Mouse (Mus musculus) hindbrain, embryonic 15.5 days (tissue): ENCODE data around the gene Tas1r3. TPM values are rescaled to one million over a fixed set of nuclear protein-coding genes. Genes with fewer than 3 reads are reported as not detected.

Experiments
- ATAC-seq: fragments of 200-750 bp; cut with Nextera tagmentation; 2 replicates; pipeline ENCODE4 v1.8.0; 2017; ENCODE audit warnings: low read depth, moderate number of reproducible peaks, moderate TSS enrichment; ENCODE audit not compliant: low FRiP score
- H3K27ac ChIP-seq: fragments of 300-500 bp; sonication (generic); replicated peaks from 2 replicates; pipeline ENCODE4 v1.5.1; 2015; ENCODE audit warnings: mild to moderate bottlenecking, inconsistent platforms
- H3K27me3 ChIP-seq: fragments of 300-500 bp; sonication (generic); 2 replicates; pipeline ENCODE4 v1.6.1; 2015; ENCODE audit warnings: control low read depth, inconsistent platforms
- H3K36me3 ChIP-seq: fragments of 300-500 bp; sonication (generic); 2 replicates; pipeline ENCODE4 v1.6.1; 2015; ENCODE audit warnings: control low read depth, inconsistent platforms
- H3K4me1 ChIP-seq: fragments of 300-500 bp; sonication (generic); replicated peaks from 2 replicates; pipeline ENCODE4 v1.6.1; 2015; ENCODE audit warnings: control low read depth, inconsistent platforms
- H3K4me2 ChIP-seq: fragments of 300-500 bp; sonication (generic); 2 replicates; pipeline ENCODE4 v1.6.1; 2015; ENCODE audit warnings: moderate library complexity, mild to moderate bottlenecking, inconsistent platforms
- H3K4me3 ChIP-seq: fragments of 300-500 bp; sonication (generic); 2 replicates; pipeline ENCODE4 v1.5.1; 2015; ENCODE audit warnings: mild to moderate bottlenecking, inconsistent platforms
- H3K9ac ChIP-seq: fragments of 300-500 bp; sonication (generic); 2 replicates; pipeline ENCODE4 v1.6.1; 2015; ENCODE audit warnings: inconsistent platforms
- H3K9me3 ChIP-seq: fragments of 300-500 bp; sonication (generic); 2 replicates; pipeline ENCODE4 v1.6.1; 2016; ENCODE audit warnings: control low read depth, inconsistent platforms
- WGBS: fragments of 180-500 bp; shearing (Covaris S2); methylation state at CpG from one replicate; pipeline ENCODE4 v1.1.7; 2015; 5-methylcytosine and 5-hydroxymethylcytosine counted together
- polyA plus RNA-seq: library from polyadenylated mRNA; unstranded; fragments of >200 nt; fragmentation: Nextera tagmentation; extraction: Ambion mirVana; gene quantifications from 2 replicates; pipeline ENCODE4 v1.2.1, GENCODE M21; 2015

Tas1r3 gene
- polyA plus RNA-seq, 1 experiment from 2014 or later = 0.54 TPM

DNA sequence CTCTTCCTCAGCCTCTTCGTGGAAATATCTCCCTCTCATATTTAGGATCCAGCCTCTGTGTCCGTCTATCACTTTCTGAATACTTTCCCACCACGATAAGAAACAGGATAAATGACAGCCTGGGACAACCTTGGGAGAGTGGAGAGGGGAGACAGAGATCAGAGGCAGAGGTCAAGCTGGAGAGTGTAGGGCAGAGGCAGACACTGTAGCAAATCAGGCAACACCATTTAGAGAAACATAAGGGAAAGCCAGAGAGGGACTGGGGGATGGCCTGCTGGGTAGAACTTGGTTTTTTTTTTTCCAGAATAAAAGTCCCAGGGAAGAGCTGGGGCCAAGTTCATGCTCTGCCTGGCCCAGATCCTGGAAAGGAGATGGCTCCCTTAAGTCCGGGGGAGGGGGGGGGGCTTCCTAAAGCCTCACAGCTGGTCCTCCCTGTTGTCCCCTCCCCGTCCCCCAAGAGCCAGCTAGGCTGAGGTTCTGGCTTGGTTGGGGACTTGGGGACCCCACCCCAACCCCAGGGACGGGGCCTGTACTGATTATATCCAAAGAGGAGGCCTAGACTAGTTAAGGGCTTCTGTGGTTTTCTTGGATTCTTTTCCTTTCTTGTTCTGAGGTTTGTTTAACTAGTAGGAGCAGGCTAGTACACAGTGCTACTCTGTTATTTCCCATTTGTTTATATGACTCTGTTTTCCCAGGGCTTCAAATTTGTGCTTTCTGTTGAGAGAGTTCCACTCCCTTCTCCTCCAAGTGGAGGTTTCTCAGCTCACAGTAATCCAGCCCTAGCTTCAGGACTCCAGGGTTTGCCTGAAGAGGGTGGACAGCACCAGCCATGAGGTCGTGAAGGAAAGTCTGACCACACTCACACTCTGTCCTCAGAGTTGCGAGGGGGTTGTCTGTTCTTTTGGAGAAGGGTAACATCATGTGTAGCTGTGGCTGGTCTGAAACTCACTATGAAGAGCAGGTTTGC, 24.7 kb downstream of the Tas1r3 start:
- WGBS = 65% methylated on average over 8 of the region's 8 CpGs
- Histone ChIP-seq H3K4me3 (no peak overlapping the region), H3K27ac (no peak overlapping the region; the same call in 1 of the 2 replicates), H3K36me3 (no peaks in the 10 kb centered on the region), H3K9me3 (no peaks in the 10 kb centered on the region), H3K9ac (no peak overlapping the region), H3K4me1 (peaks cover 23% of the 10 kb centered on the region), H3K27me3 (peaks cover 6% of the 10 kb centered on the region), H3K4me2 (no peak overlapping the region)
- no peak for ATAC-seq

DNA sequence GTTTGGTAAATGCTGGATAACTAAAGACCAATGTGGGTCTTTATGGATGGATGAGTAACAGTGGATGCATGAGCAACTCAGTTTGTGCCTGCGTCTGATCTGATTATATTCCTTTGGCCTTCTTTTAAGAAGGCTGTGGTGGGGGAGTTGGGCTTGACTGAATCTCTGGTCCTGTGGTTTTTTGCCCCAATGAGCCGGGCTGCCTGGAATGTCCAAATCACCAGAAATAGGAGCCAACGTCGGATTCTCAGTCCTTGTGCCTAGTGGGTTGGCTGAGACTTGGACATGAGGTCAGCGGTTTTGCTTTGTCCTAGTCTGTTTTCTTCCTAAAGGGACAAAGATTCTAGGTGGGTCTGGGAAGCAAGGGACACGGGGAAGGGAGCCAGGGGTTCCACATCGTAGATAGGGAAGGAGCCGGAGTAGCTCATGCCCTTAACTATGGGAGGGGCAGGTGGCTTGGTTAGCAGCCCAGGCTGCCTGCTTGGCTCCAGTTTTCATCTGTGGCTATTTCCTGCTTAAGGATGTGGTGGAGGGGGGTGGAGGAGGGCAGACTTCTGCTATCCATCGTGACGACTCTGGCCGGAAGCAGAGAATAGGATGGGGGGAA, 25.7 kb downstream of the Tas1r3 start:
- no peak for ATAC-seq
- H3K4me1 ChIP-seq = peaks cover 33% of the 10 kb centered on the region
- H3K27me3 ChIP-seq = peaks cover 6% of the 10 kb centered on the region
- no peak overlapping the region for H3K9ac ChIP-seq
- H3K9me3 ChIP-seq = no peaks in the 10 kb centered on the region
- 85% methylated on average over 11 of the region's 11 CpGs for WGBS
- H3K36me3 ChIP-seq = no peaks in the 10 kb centered on the region
- H3K27ac ChIP-seq = no peak overlapping the region
- no peak overlapping the region for H3K4me3 ChIP-seq
- H3K4me2 ChIP-seq = no peak overlapping the region

GRCm38 (mm10) chr4:155833836-155834235, 29.3 kb downstream of the Tas1r3 start:
- ATAC-seq = peak; percentile 12; the same call in 1 of the 2 replicates
- H3K4me1 ChIP-seq = peaks cover 24% of the 10 kb centered on the region
- H3K36me3 ChIP-seq = no peaks in the 10 kb centered on the region
- no peaks in the 10 kb centered on the region for H3K9me3 ChIP-seq
- no peaks in the 10 kb centered on the region for H3K27me3 ChIP-seq
- no peak overlapping the region for H3K4me2 ChIP-seq
- H3K4me3 ChIP-seq = peak overlapping the region; percentile 5
- H3K27ac ChIP-seq = peak overlapping the region; percentile 61
- no peak overlapping the region for H3K9ac ChIP-seq
- whole genome bisulfite sequencing = 23% methylated on average over 2 of the region's 2 CpGs

- no peak for ATAC-seq
- H3K27ac ChIP-seq = no peak overlapping the region
- H3K4me3 ChIP-seq = no peak overlapping the region
- H3K9ac ChIP-seq = no peak overlapping the region
- no peak overlapping the region for H3K4me2 ChIP-seq
- peaks cover 24% of the 10 kb centered on the region for H3K4me1 ChIP-seq
- no peaks in the 10 kb centered on the region for H3K27me3 ChIP-seq
- H3K36me3 ChIP-seq = no peaks in the 10 kb centered on the region
- WGBS = 96% methylated on average over 4 of the region's 4 CpGs
- no peaks in the 10 kb centered on the region for H3K9me3 ChIP-seq
Observed at GRCm38 (mm10) chr4:155833234-155833633, 29.9 kb downstream of the Tas1r3 start.

GRCm38 (mm10) chr4:155832321-155832720, 30.8 kb downstream of the Tas1r3 start:
- 59% methylated on average over 10 of the region's 10 CpGs for WGBS
- Histone ChIP-seq H3K4me1 (peaks cover 24% of the 10 kb centered on the region), H3K36me3 (peaks cover 5% of the 10 kb centered on the region), H3K4me3 (peak overlapping the region; percentile 85), H3K9me3 (no peaks in the 10 kb centered on the region), H3K27ac (no peak overlapping the region), H3K4me2 (peak overlapping the region; percentile 75), H3K27me3 (no peaks in the 10 kb centered on the region), H3K9ac (peak overlapping the region; percentile 86)
- ATAC-seq = no peak

GRCm38 (mm10) chr4:155831831-155832230, 31.3 kb downstream of the Tas1r3 start:
- ATAC-seq = peak; percentile 47

GRCm38 (mm10) chr4:155831205-155831766, 31.9 kb downstream of the Tas1r3 start, which contains the start of gene Aurkaip1:
Gene Aurkaip1 (plus strand): TSS chr4:155831272.
- WGBS = under 1% methylated on average over 49 of the region's 49 CpGs
- Histone ChIP-seq H3K4me1 (peaks cover 24% of the 10 kb centered on the region), H3K36me3 (peaks cover 14% of the 10 kb centered on the region), H3K4me2 (peak within 1 kb of the TSS; percentile 75), H3K9ac (peak within 1 kb of the TSS; percentile 86), H3K27ac (peak within 1 kb of the TSS; percentile 92), H3K27me3 (no peaks in the 10 kb centered on the region), H3K4me3 (peak within 1 kb of the TSS; percentile 85), H3K9me3 (no peaks in the 10 kb centered on the region)
- peak; percentile 94 for ATAC-seq

More at GRCm38 (mm10) chr4:155831831-155832230, 31.3 kb downstream of the Tas1r3 start:
- peak overlapping the region; percentile 75 for H3K4me2 ChIP-seq
- H3K4me3 ChIP-seq = peak overlapping the region; percentile 85
- H3K27ac ChIP-seq = peak overlapping the region; percentile 92
- 2% methylated on average over 25 of the region's 25 CpGs for WGBS
- no peaks in the 10 kb centered on the region for H3K27me3 ChIP-seq
- peak overlapping the region; percentile 86 for H3K9ac ChIP-seq
- no peaks in the 10 kb centered on the region for H3K9me3 ChIP-seq
- peaks cover 24% of the 10 kb centered on the region for H3K4me1 ChIP-seq
- H3K36me3 ChIP-seq = peaks cover 10% of the 10 kb centered on the region

DNA sequence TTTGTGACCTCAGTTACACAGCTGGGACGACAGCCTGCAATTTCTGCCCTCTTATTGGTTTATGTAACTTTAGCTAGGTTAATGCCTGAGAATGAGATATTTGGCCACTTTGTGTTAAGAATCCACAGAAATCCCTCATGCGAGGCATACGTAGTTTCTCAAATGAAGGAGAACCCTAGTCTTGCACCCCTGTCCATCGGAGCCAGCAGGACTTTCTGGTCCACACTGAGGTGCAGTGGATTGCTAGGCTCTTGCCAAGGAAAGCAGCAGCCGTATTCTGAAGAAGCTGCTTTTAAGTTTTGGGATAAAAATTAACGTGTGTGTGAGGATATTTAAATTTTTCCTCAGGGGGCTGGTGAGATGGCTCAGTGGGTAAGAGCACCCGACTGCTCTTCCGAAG, 32.6 kb downstream of the Tas1r3 start:
- Histone ChIP-seq H3K9me3 (no peaks in the 10 kb centered on the region), H3K4me2 (peak overlapping the region; percentile 75), H3K36me3 (peaks cover 16% of the 10 kb centered on the region), H3K27ac (peak overlapping the region; percentile 92; the same call in 1 of the 2 replicates), H3K4me1 (peaks cover 24% of the 10 kb centered on the region), H3K9ac (no peak overlapping the region; the same call in 1 of the 2 replicates), H3K4me3 (peak overlapping the region; percentile 85), H3K27me3 (no peaks in the 10 kb centered on the region)
- ATAC-seq = no peak
- 58% methylated on average over 8 of the region's 8 CpGs for WGBS

DNA sequence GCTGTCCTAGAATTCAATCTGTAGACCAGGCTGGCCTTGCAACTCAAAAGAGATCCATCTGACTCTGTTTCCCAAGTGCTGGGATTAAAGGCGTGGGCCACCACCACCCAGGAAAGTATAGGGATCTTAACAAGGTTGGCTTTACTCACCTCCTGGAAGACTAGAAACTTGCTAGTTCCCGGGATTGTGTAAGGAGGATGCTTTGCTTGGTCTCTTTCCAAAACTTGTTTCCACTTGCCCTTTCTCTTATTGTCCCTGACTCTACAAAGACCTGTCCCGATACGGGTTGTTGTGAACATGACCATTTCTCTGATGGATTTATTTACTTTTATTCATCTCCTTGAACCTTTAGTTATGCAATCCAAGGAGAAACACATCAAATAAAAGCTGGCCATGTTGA, 33.3 kb downstream of the Tas1r3 start:
- H3K4me3 ChIP-seq = no peak overlapping the region
- no peak for ATAC-seq
- no peak overlapping the region for H3K4me2 ChIP-seq
- peaks cover 24% of the 10 kb centered on the region for H3K4me1 ChIP-seq
- no peaks in the 10 kb centered on the region for H3K27me3 ChIP-seq
- H3K9ac ChIP-seq = no peak overlapping the region
- H3K36me3 ChIP-seq = peaks cover 23% of the 10 kb centered on the region
- 92% methylated on average over 4 of the region's 4 CpGs for WGBS
- no peak overlapping the region for H3K27ac ChIP-seq
- H3K9me3 ChIP-seq = no peaks in the 10 kb centered on the region

DNA sequence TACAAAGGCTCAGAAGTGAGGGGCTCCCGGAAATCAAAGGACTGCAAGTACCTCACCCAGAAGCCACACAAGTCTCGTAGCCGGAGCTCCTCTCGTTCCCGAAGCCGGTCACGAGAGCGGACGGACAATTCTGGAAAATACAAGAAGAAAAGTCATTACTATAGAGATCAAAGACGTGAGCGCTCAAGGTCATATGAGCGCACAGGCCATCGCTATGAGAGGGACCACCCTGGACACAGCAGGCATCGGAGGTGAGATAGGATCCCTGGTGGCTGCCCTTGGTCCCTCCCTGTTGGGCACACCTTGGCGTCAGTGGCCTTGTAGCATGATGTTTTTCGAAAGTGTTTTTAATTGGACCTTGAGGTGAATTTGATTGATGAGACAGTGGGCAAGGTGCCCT, 39.7 kb downstream of the Tas1r3 start:
- no peaks in the 10 kb centered on the region for H3K9me3 ChIP-seq
- no peak for ATAC-seq
- H3K27me3 ChIP-seq = no peaks in the 10 kb centered on the region
- H3K4me2 ChIP-seq = no peak overlapping the region
- WGBS = 95% methylated on average over 16 of the region's 16 CpGs
- H3K9ac ChIP-seq = no peak overlapping the region
- H3K36me3 ChIP-seq = peaks cover 85% of the 10 kb centered on the region
- no peak overlapping the region for H3K4me3 ChIP-seq
- H3K27ac ChIP-seq = no peak overlapping the region
- H3K4me1 ChIP-seq = no peaks in the 10 kb centered on the region

GRCm38 (mm10) chr4:155821025-155821424, 42.1 kb downstream of the Tas1r3 start:
- Histone ChIP-seq H3K4me2 (no peak overlapping the region), H3K27ac (no peak overlapping the region), H3K4me1 (no peaks in the 10 kb centered on the region), H3K27me3 (no peaks in the 10 kb centered on the region), H3K9me3 (no peaks in the 10 kb centered on the region), H3K4me3 (no peak overlapping the region), H3K9ac (no peak overlapping the region), H3K36me3 (peaks cover 94% of the 10 kb centered on the region)
- ATAC-seq = no peak
- 75% methylated on average over 7 of the region's 7 CpGs for WGBS

DNA sequence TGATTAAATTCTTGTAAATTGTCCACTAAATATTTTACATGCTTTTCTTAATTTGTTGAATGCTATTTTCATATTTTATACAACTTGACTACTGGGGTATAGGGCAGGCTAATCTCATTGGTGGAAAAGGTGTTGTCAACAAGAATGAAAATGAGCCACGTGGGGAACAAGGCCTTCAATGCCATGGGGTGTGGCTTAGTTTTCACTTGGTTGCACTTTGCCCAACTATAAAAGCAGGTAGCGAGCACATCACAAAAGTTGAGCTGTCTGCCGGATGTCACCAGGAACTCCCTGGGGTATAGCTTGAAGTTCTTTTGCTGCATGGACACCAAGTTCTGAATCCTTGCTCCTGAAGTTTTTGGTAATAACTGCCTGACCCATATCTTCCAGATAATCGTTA, 45.6 kb downstream of the Tas1r3 start:
- 73% methylated on average over 4 of the region's 4 CpGs for WGBS
- Histone ChIP-seq H3K9ac (no peak overlapping the region), H3K27me3 (no peaks in the 10 kb centered on the region), H3K4me3 (no peak overlapping the region), H3K9me3 (no peaks in the 10 kb centered on the region), H3K4me2 (no peak overlapping the region), H3K27ac (no peak overlapping the region), H3K4me1 (peaks cover 22% of the 10 kb centered on the region), H3K36me3 (peaks cover 74% of the 10 kb centered on the region)
- ATAC-seq = no peak
